Mouse (Mus musculus): ENCODE data around the gene Tango6. TPM values are rescaled to one million over a fixed set of nuclear protein-coding genes. Genes with fewer than 3 reads are reported as not detected.
A peak's percentile ranks its signal among the peaks of the same experiment; 100 is the strongest.

Gene Tango6
- polyA plus RNA-seq, 1 experiment from 2014 or later: 7.1 TPM

GRCm38 (mm10) chr8:106855242-106855562 is 172.3 kb downstream of the Tango6 start:
- peaks cover 3% of the 10 kb centered on the region; the same call in 1 of the 2 replicates for H3K36me3 ChIP-seq (ENCODE audit: control insufficient read depth, insufficient read depth, low read length)
- H3K4me3 ChIP-seq (ENCODE audit: control insufficient read depth in 1 of 2, insufficient read depth in 1 of 2, low read depth in 1 of 2, low read length in 2 of 2): no peak overlapping the region
- H3K9ac ChIP-seq (ENCODE audit: low read length): no peak overlapping the region
- peaks cover 5 to 6% of the 10 kb centered on the region in 2 experiments; a peak in 3 of 4 replicates for H3K4me1 ChIP-seq (ENCODE audit: control insufficient read depth in 2 of 2, insufficient read depth in 2 of 2, low read length in 2 of 2)
- H3K27me3 ChIP-seq (ENCODE audit: control insufficient read depth, insufficient read depth, low read length): no peaks in the 10 kb centered on the region
- WGBS: 71% methylated on average over 3 of the region's 3 CpGs
- no peaks in the 10 kb centered on the region for H3K9me3 ChIP-seq (ENCODE audit: control insufficient read depth, low read length)
- no peak for ATAC-seq (ENCODE audit: insufficient number of reproducible peaks, insufficient read depth, low FRiP score, low read depth)
- H3K27ac ChIP-seq (replicated peaks in 1 of 2; ENCODE audit: control insufficient read depth in 1 of 2, insufficient read depth in 1 of 2, low read depth in 2 of 2, low read length in 2 of 2): no peak overlapping the region
- H3K4me2 ChIP-seq (ENCODE audit: low read length): no peak overlapping the region

GRCm38 (mm10) chr8:106862845-106863244 is 180.0 kb downstream of the Tango6 start:
- no peak overlapping the region for H3K4me3 ChIP-seq (ENCODE audit: control insufficient read depth in 1 of 2, insufficient read depth in 1 of 2, low read depth in 1 of 2, low read length in 2 of 2)
- H3K27me3 ChIP-seq (ENCODE audit: control insufficient read depth, insufficient read depth, low read length): no peaks in the 10 kb centered on the region
- no peaks in the 10 kb centered on the region for H3K9me3 ChIP-seq (ENCODE audit: control insufficient read depth, low read length)
- WGBS: 81% methylated on average over 10 of the region's 10 CpGs
- H3K27ac ChIP-seq (replicated peaks in 1 of 2; ENCODE audit: control insufficient read depth in 1 of 2, insufficient read depth in 1 of 2, low read depth in 2 of 2, low read length in 2 of 2): no peak overlapping the region
- no peaks in the 10 kb centered on the region for H3K4me1 ChIP-seq (ENCODE audit: control insufficient read depth in 2 of 2, insufficient read depth in 2 of 2, low read length in 2 of 2)
- H3K4me2 ChIP-seq (ENCODE audit: low read length): no peak overlapping the region
- no peak for ATAC-seq (ENCODE audit: insufficient number of reproducible peaks, insufficient read depth, low FRiP score, low read depth)
- no peaks in the 10 kb centered on the region for H3K36me3 ChIP-seq (ENCODE audit: control insufficient read depth, insufficient read depth, low read length)
- H3K9ac ChIP-seq (ENCODE audit: low read length): no peak overlapping the region

- H3K9ac ChIP-seq (ENCODE audit: low read length): no peak overlapping the region
- no peaks in the 10 kb centered on the region for H3K36me3 ChIP-seq (ENCODE audit: control insufficient read depth, insufficient read depth, low read length)
- no peaks in the 10 kb centered on the region; a peak in 1 of 4 replicates for H3K4me1 ChIP-seq (ENCODE audit: control insufficient read depth in 2 of 2, insufficient read depth in 2 of 2, low read length in 2 of 2)
- no peak overlapping the region for H3K4me3 ChIP-seq (ENCODE audit: control insufficient read depth in 1 of 2, insufficient read depth in 1 of 2, low read depth in 1 of 2, low read length in 2 of 2)
- 76% methylated on average over 9 of the region's 9 CpGs for WGBS
- H3K27ac ChIP-seq (replicated peaks in 1 of 2; ENCODE audit: control insufficient read depth in 1 of 2, insufficient read depth in 1 of 2, low read depth in 2 of 2, low read length in 2 of 2): no peak overlapping the region
- H3K4me2 ChIP-seq (ENCODE audit: low read length): no peak overlapping the region
- H3K9me3 ChIP-seq (ENCODE audit: control insufficient read depth, low read length): no peaks in the 10 kb centered on the region
- no peak for ATAC-seq (ENCODE audit: insufficient number of reproducible peaks, insufficient read depth, low FRiP score, low read depth)
- peaks cover 7% of the 10 kb centered on the region; the same call in 1 of the 2 replicates for H3K27me3 ChIP-seq (ENCODE audit: control insufficient read depth, insufficient read depth, low read length)
Observed at GRCm38 (mm10) chr8:106865354-106865753, 182.5 kb downstream of the Tango6 start.

- Histone ChIP-seq H3K9ac (ENCODE audit: low read length) (peak within 1 kb of the TSS; percentile 73), H3K9me3 (ENCODE audit: control insufficient read depth, low read length) (no peaks in the 10 kb centered on the region), H3K27me3 (ENCODE audit: control insufficient read depth, insufficient read depth, low read length) (peaks cover 7% of the 10 kb centered on the region; the same call in 1 of the 2 replicates), H3K4me1 (ENCODE audit: control insufficient read depth in 2 of 2, insufficient read depth in 2 of 2, low read length in 2 of 2) (peaks cover 13 to 20% of the 10 kb centered on the region in 2 experiments), H3K27ac (replicated peaks in 1 of 2; ENCODE audit: control insufficient read depth in 1 of 2, insufficient read depth in 1 of 2, low read depth in 2 of 2, low read length in 2 of 2) (no peak within 1 kb of the TSS), H3K4me2 (ENCODE audit: low read length) (peak within 1 kb of the TSS; percentile 89), H3K36me3 (ENCODE audit: control insufficient read depth, insufficient read depth, low read length) (peaks cover 11% of the 10 kb centered on the region; the same call in 1 of the 2 replicates), H3K4me3 (ENCODE audit: control insufficient read depth in 1 of 2, insufficient read depth in 1 of 2, low read depth in 1 of 2, low read length in 2 of 2) (peak within 1 kb of the TSS; percentile 43 to 58)
- 1% methylated on average over 18 of the region's 18 CpGs for WGBS
- no peak for ATAC-seq (ENCODE audit: insufficient number of reproducible peaks, insufficient read depth, low FRiP score, low read depth)
Observed at GRCm38 (mm10) chr8:106870051-106870450, 187.2 kb downstream of the Tango6 start, which contains the start of gene Has3. TSS of gene Has3 (plus strand) at chr8:106870242.

GRCm38 (mm10) chr8:106870537-106871327 is 187.9 kb downstream of the Tango6 start:
- Histone ChIP-seq H3K4me3 (ENCODE audit: control insufficient read depth in 1 of 2, insufficient read depth in 1 of 2, low read depth in 1 of 2, low read length in 2 of 2) (peak overlapping the region; percentile 43 to 58), H3K9me3 (ENCODE audit: control insufficient read depth, low read length) (no peaks in the 10 kb centered on the region), H3K27me3 (ENCODE audit: control insufficient read depth, insufficient read depth, low read length) (peaks cover 7% of the 10 kb centered on the region; the same call in 1 of the 2 replicates), H3K36me3 (ENCODE audit: control insufficient read depth, insufficient read depth, low read length) (peaks cover 11% of the 10 kb centered on the region; the same call in 1 of the 2 replicates), H3K4me2 (ENCODE audit: low read length) (peak overlapping the region; percentile 89), H3K9ac (ENCODE audit: low read length) (peak overlapping the region; percentile 73), H3K27ac (replicated peaks in 1 of 2; ENCODE audit: control insufficient read depth in 1 of 2, insufficient read depth in 1 of 2, low read depth in 2 of 2, low read length in 2 of 2) (no peak overlapping the region), H3K4me1 (ENCODE audit: control insufficient read depth in 2 of 2, insufficient read depth in 2 of 2, low read length in 2 of 2) (peaks cover 15 to 20% of the 10 kb centered on the region in 2 experiments)
- WGBS: under 1% methylated on average over 51 of the region's 63 CpGs
- ATAC-seq (ENCODE audit: insufficient number of reproducible peaks, insufficient read depth, low FRiP score, low read depth): peak; percentile 52; the same call in 1 of the 2 replicates

- H3K4me3 ChIP-seq (ENCODE audit: control insufficient read depth in 1 of 2, insufficient read depth in 1 of 2, low read depth in 1 of 2, low read length in 2 of 2): peak overlapping the region; percentile 43 to 58
- H3K36me3 ChIP-seq (ENCODE audit: control insufficient read depth, insufficient read depth, low read length): peaks cover 12% of the 10 kb centered on the region
- peak overlapping the region; percentile 89 for H3K4me2 ChIP-seq (ENCODE audit: low read length)
- 2% methylated on average over 15 of the region's 15 CpGs for WGBS
- no peak for ATAC-seq (ENCODE audit: insufficient number of reproducible peaks, insufficient read depth, low FRiP score, low read depth)
- H3K9ac ChIP-seq (ENCODE audit: low read length): peak overlapping the region; percentile 73
- no peaks in the 10 kb centered on the region for H3K9me3 ChIP-seq (ENCODE audit: control insufficient read depth, low read length)
- H3K27ac ChIP-seq (replicated peaks in 1 of 2; ENCODE audit: control insufficient read depth in 1 of 2, insufficient read depth in 1 of 2, low read depth in 2 of 2, low read length in 2 of 2): no peak overlapping the region
- H3K27me3 ChIP-seq (ENCODE audit: control insufficient read depth, insufficient read depth, low read length): peaks cover 7% of the 10 kb centered on the region; the same call in 1 of the 2 replicates
- peaks cover 17 to 26% of the 10 kb centered on the region in 2 experiments for H3K4me1 ChIP-seq (ENCODE audit: control insufficient read depth in 2 of 2, insufficient read depth in 2 of 2, low read length in 2 of 2)
Observed at GRCm38 (mm10) chr8:106871328-106871926, 188.6 kb downstream of the Tango6 start.

GRCm38 (mm10) chr8:106871931-106872371 is 189.1 kb downstream of the Tango6 start:
- H3K27me3 ChIP-seq (ENCODE audit: control insufficient read depth, insufficient read depth, low read length): peaks cover 7% of the 10 kb centered on the region; the same call in 1 of the 2 replicates
- WGBS: under 1% methylated on average over 22 of the region's 22 CpGs

More at GRCm38 (mm10) chr8:106871931-106872371, 189.1 kb downstream of the Tango6 start:
- H3K36me3 ChIP-seq (ENCODE audit: control insufficient read depth, insufficient read depth, low read length): peaks cover 17% of the 10 kb centered on the region
- peak; percentile 57; the same call in 1 of the 2 replicates for ATAC-seq (ENCODE audit: insufficient number of reproducible peaks, insufficient read depth, low FRiP score, low read depth)
- peaks cover 21 to 32% of the 10 kb centered on the region in 2 experiments for H3K4me1 ChIP-seq (ENCODE audit: control insufficient read depth in 2 of 2, insufficient read depth in 2 of 2, low read length in 2 of 2)
- H3K27ac ChIP-seq (replicated peaks in 1 of 2; ENCODE audit: control insufficient read depth in 1 of 2, insufficient read depth in 1 of 2, low read depth in 2 of 2, low read length in 2 of 2): no peak overlapping the region
- peak overlapping the region; percentile 0 to 58 for H3K4me3 ChIP-seq (ENCODE audit: control insufficient read depth in 1 of 2, insufficient read depth in 1 of 2, low read depth in 1 of 2, low read length in 2 of 2)
- peak overlapping the region; percentile 73 for H3K9ac ChIP-seq (ENCODE audit: low read length)
- H3K4me2 ChIP-seq (ENCODE audit: low read length): peak overlapping the region; percentile 89
- H3K9me3 ChIP-seq (ENCODE audit: control insufficient read depth, low read length): no peaks in the 10 kb centered on the region
